Mouse (Mus musculus) midbrain, postnatal 0 days (tissue): Measurements from ENCODE around the gene Nos1. TPM values are rescaled to one million over a fixed set of nuclear protein-coding genes. Genes with fewer than 3 reads are reported as not detected.

Experiments
- ATAC-seq: fragments of 200-750 bp; cut with Nextera tagmentation; 2 replicates; pipeline ENCODE4 v1.8.0; 2017; ENCODE audit warnings: moderate number of reproducible peaks, mild to moderate bottlenecking, moderate TSS enrichment, moderate library complexity; ENCODE audit not compliant: low FRiP score
- DNase-seq: peaks from one replicate; pipeline ENCODE4 v3.0.0-alpha.2; 2015; ENCODE audit warnings: low spot score
- H3K27ac ChIP-seq: fragments of 300-500 bp; sonication (generic); 2 replicates; pipeline ENCODE4 v1.5.1; 2014; ENCODE audit warnings: low read depth, mild to moderate bottlenecking, low read length, mixed read lengths
- H3K27me3 ChIP-seq: fragments of 300-500 bp; sonication (generic); 2 replicates; pipeline ENCODE4 v1.6.1; 2014; ENCODE audit warnings: low read length, control low read depth, mixed read lengths; ENCODE audit not compliant: insufficient read depth
- H3K36me3 ChIP-seq: fragments of 300-500 bp; sonication (generic); 2 replicates; pipeline ENCODE4 v1.6.1; 2014; ENCODE audit warnings: low read length, control low read depth, mixed read lengths; ENCODE audit not compliant: insufficient read depth
- H3K4me1 ChIP-seq: fragments of 300-500 bp; sonication (generic); 2 replicates; pipeline ENCODE4 v1.6.1; 2014; ENCODE audit warnings: mild to moderate bottlenecking, control low read depth, antibody characterized with exemption, low read length, mixed read lengths; ENCODE audit not compliant: insufficient read depth
- H3K4me2 ChIP-seq: fragments of 300-500 bp; sonication (generic); 2 replicates; pipeline ENCODE4 v1.6.1; 2014; ENCODE audit warnings: low read depth, mild to moderate bottlenecking, low read length, mixed read lengths; ENCODE audit not compliant: poor library complexity, severe bottlenecking
- H3K4me3 ChIP-seq: fragments of 300-500 bp; sonication (generic); 2 replicates; pipeline ENCODE4 v1.5.1; 2014; ENCODE audit warnings: low read depth, mild to moderate bottlenecking, low read length, moderate library complexity
- H3K9ac ChIP-seq: fragments of 300-500 bp; sonication (generic); replicated peaks from 2 replicates; pipeline ENCODE4 v1.6.1; 2014; ENCODE audit warnings: mild to moderate bottlenecking, low read length, moderate library complexity, mixed read lengths; ENCODE audit not compliant: poor library complexity, severe bottlenecking
- H3K9me3 ChIP-seq: fragments of 300-500 bp; sonication (generic); 2 replicates; pipeline ENCODE4 v1.6.1; 2016; ENCODE audit warnings: low read length, control low read depth
- CTCF ChIP-seq: IDR thresholded peaks from 2 replicates; pipeline ENCODE4 v1.5.1; 2016; ENCODE audit warnings: antibody characterized with exemption, mild to moderate bottlenecking
- WGBS: fragments of 180-500 bp; shearing (Covaris S2); extraction: QIAGEN DNeasy Blood & Tissue Kit; methylation state at CpG from one replicate; pipeline ENCODE4 v1.1.7; 2014; 5-methylcytosine and 5-hydroxymethylcytosine counted together
- polyA plus RNA-seq: library from polyadenylated mRNA; unstranded; fragments of >200 nt; fragmentation: Nextera tagmentation; extraction: Ambion mirVana; gene quantifications from 2 replicates; pipeline ENCODE4 v1.2.1, GENCODE M21; 2015
- total RNA-seq: library from RNA; depleted of rRNA; stranded (reverse); fragments of >200 nt; gene quantifications from 2 replicates; pipeline ENCODE4 v1.2.3, GENCODE M21; 2014

Nos1 gene
- total and polyA plus RNA-seq, 2 experiments from 2014 or later: 3.4 to 17.8 TPM

GRCm38 (mm10) chr5:117953893-117954292, 173.1 kb downstream of the Nos1 start:
- H3K9me3 ChIP-seq: no peaks in the 10 kb centered on the region
- no peaks in the 10 kb centered on the region for H3K4me1 ChIP-seq
- no peak overlapping the region for H3K27ac ChIP-seq
- no peak overlapping the region for H3K4me3 ChIP-seq
- ATAC-seq: no peak
- no peak overlapping the region for H3K9ac ChIP-seq
- DNase-seq: no peak
- TF ChIP-seq CTCF: no peak
- H3K27me3 ChIP-seq: no peaks in the 10 kb centered on the region
- H3K36me3 ChIP-seq: no peaks in the 10 kb centered on the region
- 88% methylated on average over 12 of the region's 12 CpGs for WGBS
- H3K4me2 ChIP-seq: no peak overlapping the region

- no peak for TF ChIP-seq CTCF
- Histone ChIP-seq H3K36me3 (no peaks in the 10 kb centered on the region), H3K4me2 (no peak overlapping the region), H3K4me3 (no peak overlapping the region), H3K9me3 (no peaks in the 10 kb centered on the region), H3K27me3 (no peaks in the 10 kb centered on the region), H3K4me1 (no peaks in the 10 kb centered on the region), H3K9ac (no peak overlapping the region), H3K27ac (no peak overlapping the region)
- no peak for ATAC-seq
- peak; percentile 43 for DNase-seq
- WGBS: 78% methylated on average over 1 of the region's 1 CpGs
Measured at GRCm38 (mm10) chr5:117954429-117954828, 173.6 kb downstream of the Nos1 start.

GRCm38 (mm10) chr5:117955675-117956420, 175.0 kb downstream of the Nos1 start:
- peak; percentile 50 for DNase-seq
- Histone ChIP-seq H3K4me2 (no peak overlapping the region), H3K9me3 (no peaks in the 10 kb centered on the region), H3K9ac (no peak overlapping the region), H3K27me3 (no peaks in the 10 kb centered on the region), H3K36me3 (no peaks in the 10 kb centered on the region), H3K4me1 (no peaks in the 10 kb centered on the region), H3K4me3 (no peak overlapping the region), H3K27ac (no peak overlapping the region)
- no peak for ATAC-seq
- TF ChIP-seq CTCF: peak; percentile 71
- 34% methylated on average over 10 of the region's 10 CpGs for WGBS

GRCm38 (mm10) chr5:117964750-117965149, 183.9 kb downstream of the Nos1 start:
- Histone ChIP-seq H3K4me2 (no peak overlapping the region), H3K9ac (no peak overlapping the region), H3K4me3 (no peak overlapping the region), H3K9me3 (no peaks in the 10 kb centered on the region), H3K36me3 (no peaks in the 10 kb centered on the region), H3K27me3 (no peaks in the 10 kb centered on the region), H3K27ac (no peak overlapping the region), H3K4me1 (no peaks in the 10 kb centered on the region)
- DNase-seq: no peak
- WGBS: 57% methylated on average over 9 of the region's 9 CpGs
- TF ChIP-seq CTCF: no peak
- no peak for ATAC-seq

GRCm38 (mm10) chr5:117966956-117967355, 186.1 kb downstream of the Nos1 start:
- Histone ChIP-seq H3K9ac (no peak overlapping the region), H3K4me3 (no peak overlapping the region), H3K4me1 (no peaks in the 10 kb centered on the region), H3K27me3 (no peaks in the 10 kb centered on the region), H3K4me2 (no peak overlapping the region), H3K27ac (no peak overlapping the region), H3K9me3 (no peaks in the 10 kb centered on the region), H3K36me3 (no peaks in the 10 kb centered on the region)
- TF ChIP-seq CTCF: no peak
- ATAC-seq (no peak), DNase-seq (no peak)
- WGBS: 69% methylated on average over 9 of the region's 9 CpGs

GRCm38 (mm10) chr5:117967659-117968069, 186.8 kb downstream of the Nos1 start:
- ATAC-seq (no peak), DNase-seq (no peak)
- TF ChIP-seq CTCF: no peak
- no peaks in the 10 kb centered on the region for H3K36me3 ChIP-seq
- no peak overlapping the region for H3K9ac ChIP-seq
- H3K9me3 ChIP-seq: no peaks in the 10 kb centered on the region
- H3K4me2 ChIP-seq: no peak overlapping the region
- H3K27ac ChIP-seq: no peak overlapping the region
- H3K4me3 ChIP-seq: no peak overlapping the region
- WGBS: 58% methylated on average over 4 of the region's 4 CpGs
- H3K4me1 ChIP-seq: no peaks in the 10 kb centered on the region
- no peaks in the 10 kb centered on the region for H3K27me3 ChIP-seq
